Mouse (Mus musculus) ES-Bruce4 (cell line): ENCODE results near the gene Nanos2.

Source experiments
- CTCF ChIP-seq: IDR thresholded peaks from one replicate; pipeline ENCODE4 v1.8.1; 2011; ENCODE audit warnings: low read depth, low read length
- EP300 ChIP-seq: IDR thresholded peaks from 2 replicates; pipeline ENCODE4 v1.6.1; 2011; ENCODE audit warnings: low read depth, low read length; ENCODE audit not compliant: insufficient read depth
- POLR2A ChIP-seq: IDR thresholded peaks from one replicate; pipeline ENCODE4 v1.8.1; 2011; ENCODE audit warnings: low read length; ENCODE audit not compliant: insufficient read depth

DNA sequence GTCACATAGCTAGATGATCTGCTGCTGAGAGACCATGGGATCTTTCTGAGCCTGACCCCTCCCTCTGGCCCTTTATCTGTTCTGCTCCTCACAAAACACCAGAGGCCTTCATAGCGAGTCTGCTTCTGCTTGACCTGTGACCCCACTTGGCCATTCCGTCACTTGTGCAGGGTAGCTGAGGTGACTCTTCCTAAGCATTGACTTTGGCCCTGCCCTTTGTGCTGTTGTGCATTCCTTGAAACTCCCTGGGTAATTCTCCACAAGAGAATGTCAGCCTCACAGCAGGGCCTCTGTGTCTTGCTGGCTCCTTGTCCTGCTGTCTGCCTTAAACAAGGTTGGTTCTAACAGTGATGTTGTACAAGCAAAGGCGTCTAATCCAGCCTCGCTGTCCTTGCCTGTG is 44.4 kb downstream of the Nanos2 start:
- TF ChIP-seq CTCF (no peak), POLR2A (no peak), EP300 (no peak)
